Mouse (Mus musculus) heart, adult 2 months (tissue): ENCODE results near the gene Gm17455. TPM values are rescaled to one million over a fixed set of nuclear protein-coding genes. Genes with fewer than 3 reads are reported as not detected.
A peak's percentile ranks its signal among the peaks of the same experiment; 100 is the strongest.

Source experiments
- DNase-seq, 2 experiments: peaks; one replicate each; pipeline ENCODE4 v3.0.0; 2021
- H3K27ac ChIP-seq: fragments of 200-600 bp; 2 replicates; pipeline ENCODE4 v1.8.1; 2022
- H3K27me3 ChIP-seq: fragments of 200-500 bp; 2 replicates; pipeline ENCODE4 v1.6.1; 2012; ENCODE audit warnings: mild to moderate bottlenecking, low read length, inconsistent platforms, mixed read lengths; ENCODE audit not compliant: control insufficient read depth, insufficient read depth
- H3K36me3 ChIP-seq: fragments of 200-500 bp; 2 replicates; pipeline ENCODE4 v1.6.1; 2012; ENCODE audit warnings: low read length, inconsistent platforms; ENCODE audit not compliant: control insufficient read depth, insufficient read depth
- H3K4me1 ChIP-seq: fragments of 200-500 bp; 2 replicates; pipeline ENCODE4 v1.6.1; 2011; ENCODE audit warnings: low read length; ENCODE audit not compliant: control insufficient read depth, insufficient read depth
- H3K4me3 ChIP-seq: fragments of 200-600 bp; 2 replicates; pipeline ENCODE4 v1.8.1; 2022
- H3K79me2 ChIP-seq: fragments of 200-500 bp; replicated peaks from 2 replicates; pipeline ENCODE4 v1.6.1; 2012; ENCODE audit warnings: mild to moderate bottlenecking, inconsistent platforms, low read length, moderate library complexity, mixed read lengths; ENCODE audit not compliant: control insufficient read depth, insufficient read depth
- H3K9ac ChIP-seq: fragments of 200-500 bp; 2 replicates; pipeline ENCODE4 v1.6.1; 2012; ENCODE audit warnings: low read depth, mild to moderate bottlenecking, control low read depth, inconsistent platforms, low read length, mixed read lengths
- CTCF ChIP-seq: fragments of 200-600 bp; IDR thresholded peaks from 2 replicates; pipeline ENCODE4 v1.8.1; 2022; ENCODE audit warnings: antibody characterized with exemption, mild to moderate bottlenecking, moderate library complexity
- EP300 ChIP-seq: fragments of 200-500 bp; IDR thresholded peaks from 2 replicates; pipeline ENCODE4 v1.6.1; 2011; ENCODE audit warnings: low read depth, low read length, control low read depth; ENCODE audit not compliant: insufficient read depth
- POLR2A ChIP-seq: fragments of 200-500 bp; IDR thresholded peaks from 2 replicates; pipeline ENCODE4 v1.6.1; 2011; ENCODE audit warnings: mild to moderate bottlenecking, low read depth, low read length, control low read depth; ENCODE audit not compliant: insufficient read depth
- WGBS: fragments of 180-500 bp; shearing (Covaris S2); methylation state at CpG from one replicate; pipeline ENCODE4 v1.1.7; 2018; 5-methylcytosine and 5-hydroxymethylcytosine counted together
- intact Hi-C: fragments of 180-260 bp; cut with DNase I; formaldehyde crosslinking; loops from one replicate; pipeline ENCODE4 v1.15.1; 2025
- polyA plus RNA-seq: library from polyadenylated mRNA; depleted of rRNA; stranded (reverse); fragments of >200 nt; gene quantifications from 2 replicates; pipeline ENCODE4 v1.2.3, GENCODE M21; 2012
- total RNA-seq, 2 experiments: library from RNA; stranded (reverse); gene quantifications; 2 replicates each; pipeline ENCODE4 v1.2.3; 2021

The Gm17455 gene
- total and polyA plus RNA-seq, 3 experiments, result 1.9 TPM; not detected in 2

DNA sequence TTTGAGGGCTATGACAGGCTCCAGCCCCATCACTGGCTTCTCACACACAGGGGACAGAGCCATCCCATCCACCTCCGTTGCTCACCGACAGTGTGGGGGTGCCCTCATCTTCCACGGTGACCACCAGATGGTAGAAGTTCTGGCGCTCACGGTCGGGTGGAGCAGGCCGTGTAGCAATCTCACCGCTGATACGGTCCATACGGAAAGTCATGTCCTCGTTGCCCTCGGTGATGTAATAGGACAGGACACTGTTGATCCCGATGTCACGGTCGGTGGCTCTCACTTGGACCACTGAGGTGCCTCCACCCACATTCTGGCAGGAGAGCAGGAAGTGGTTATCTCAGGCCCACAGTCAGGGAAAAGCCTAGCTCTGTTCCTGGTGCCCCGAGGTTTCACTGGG lies 22.8 kb upstream of the Gm17455 start:
- TF ChIP-seq CTCF, result no peak
- no peak for TF ChIP-seq EP300
- no peak for TF ChIP-seq POLR2A
- H3K9ac ChIP-seq, result no peak overlapping the region
- DNase-seq, result no peak
- 49% methylated on average over 16 of the region's 16 CpGs for WGBS
- H3K36me3 ChIP-seq, result no peaks in the 10 kb centered on the region; the same call in none of the 2 replicates
- no peaks in the 10 kb centered on the region for H3K27me3 ChIP-seq
- intact Hi-C loops, result no loop called here
- H3K79me2 ChIP-seq, result no peaks in the 10 kb centered on the region
- no peak overlapping the region for H3K4me3 ChIP-seq
- peaks cover 25% of the 10 kb centered on the region for H3K4me1 ChIP-seq
- no peak overlapping the region for H3K27ac ChIP-seq

GRCm38 (mm10) chr10:60379419-60379957 lies 20.0 kb upstream of the Gm17455 start:
- no peaks in the 10 kb centered on the region; the same call in none of the 2 replicates for H3K36me3 ChIP-seq
- peaks cover 15% of the 10 kb centered on the region for H3K4me1 ChIP-seq
- 59% methylated on average over 9 of the region's 9 CpGs for WGBS
- H3K27ac ChIP-seq, result peak overlapping the region; percentile 12; the same call in 1 of the 2 replicates
- TF ChIP-seq CTCF, result no peak
- no peak for TF ChIP-seq EP300
- TF ChIP-seq POLR2A, result no peak
- no peaks in the 10 kb centered on the region for H3K27me3 ChIP-seq
- H3K9ac ChIP-seq, result no peak overlapping the region
- H3K79me2 ChIP-seq, result no peaks in the 10 kb centered on the region
- no peak overlapping the region for H3K4me3 ChIP-seq
- DNase-seq, result peak in 1 of 2 experiments; percentile 21
- intact Hi-C loops, result no loop called here

GRCm38 (mm10) chr10:60380229-60380628 lies 19.3 kb upstream of the Gm17455 start:
- no peak for TF ChIP-seq EP300
- no peak for TF ChIP-seq POLR2A
- no peak for TF ChIP-seq CTCF
- WGBS, result 40% methylated on average over 3 of the region's 3 CpGs
- H3K4me1 ChIP-seq, result peaks cover 10% of the 10 kb centered on the region
- no peaks in the 10 kb centered on the region for H3K36me3 ChIP-seq
- H3K9ac ChIP-seq, result no peak overlapping the region
- intact Hi-C loops, result no loop called here
- no peak for DNase-seq
- H3K27me3 ChIP-seq, result no peaks in the 10 kb centered on the region
- no peak overlapping the region for H3K27ac ChIP-seq
- H3K79me2 ChIP-seq, result no peaks in the 10 kb centered on the region
- H3K4me3 ChIP-seq, result no peak overlapping the region

- Histone ChIP-seq H3K4me3 (no peak overlapping the region), H3K27ac (no peak overlapping the region), H3K9ac (no peak overlapping the region), H3K27me3 (no peaks in the 10 kb centered on the region), H3K79me2 (no peaks in the 10 kb centered on the region), H3K4me1 (peaks cover 7% of the 10 kb centered on the region), H3K36me3 (no peaks in the 10 kb centered on the region)
- TF ChIP-seq POLR2A, result no peak
- no peak for TF ChIP-seq EP300
- TF ChIP-seq CTCF, result no peak
- DNase-seq, result no peak
- intact Hi-C loops, result no loop called here
- 69% methylated on average over 10 of the region's 10 CpGs for WGBS
These were observed 18.2 kb upstream of the Gm17455 start for GRCm38 (mm10) chr10:60381142-60381925.

DNA sequence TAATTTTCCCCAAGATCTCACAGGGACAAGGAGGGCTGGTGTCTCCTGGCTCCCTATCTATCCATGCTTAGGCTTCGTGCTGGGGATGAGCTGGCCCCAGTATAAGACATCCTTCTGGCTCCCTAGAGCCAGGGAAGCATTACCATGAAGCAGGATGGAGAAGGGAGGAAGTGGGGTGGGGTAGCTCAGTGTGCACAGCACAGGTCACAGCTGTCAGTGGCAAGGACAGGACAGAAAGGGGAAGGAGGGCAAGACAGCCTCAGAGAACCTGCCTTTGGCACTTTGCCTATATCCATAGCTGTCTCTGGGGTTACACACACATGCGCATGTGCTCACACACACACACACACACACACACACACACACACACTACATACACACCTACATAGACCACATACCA lies 11.2 kb upstream of the Gm17455 start:
- H3K27me3 ChIP-seq, result no peaks in the 10 kb centered on the region
- H3K27ac ChIP-seq, result no peak overlapping the region
- peaks cover 8% of the 10 kb centered on the region for H3K4me1 ChIP-seq
- no peak overlapping the region for H3K4me3 ChIP-seq
- peak in 1 of 2 experiments; percentile 25 for DNase-seq
- 69% methylated on average over 2 of the region's 2 CpGs for WGBS
- H3K79me2 ChIP-seq, result no peaks in the 10 kb centered on the region
- no peaks in the 10 kb centered on the region for H3K36me3 ChIP-seq
- intact Hi-C loops, result no loop called here
- no peak for TF ChIP-seq CTCF
- TF ChIP-seq EP300, result no peak
- no peak for TF ChIP-seq POLR2A
- H3K9ac ChIP-seq, result no peak overlapping the region

GRCm38 (mm10) chr10:60389447-60389865 lies 10.1 kb upstream of the Gm17455 start:
- peak in 1 of 2 experiments; percentile 53 for DNase-seq
- Histone ChIP-seq H3K4me1 (peaks cover 8% of the 10 kb centered on the region), H3K4me3 (no peak overlapping the region), H3K27ac (peak overlapping the region; percentile 7; the same call in 1 of the 2 replicates), H3K27me3 (no peaks in the 10 kb centered on the region), H3K36me3 (no peaks in the 10 kb centered on the region), H3K79me2 (no peaks in the 10 kb centered on the region), H3K9ac (no peak overlapping the region)
- TF ChIP-seq POLR2A (no peak), EP300 (0 out of 2 replicates have a peak, but pooled peaks have one; percentile 13)
- intact Hi-C loops, result no loop called here
- 3% methylated on average over 9 of the region's 9 CpGs for WGBS
